ENCODE assay signal across 24 mouse cellular contexts in genomic region chr13:69593453-69593852, GRCm38 (mm10). TPM values are rescaled to one million over a fixed set of nuclear protein-coding genes. Genes with fewer than 3 reads are reported as not detected.
DNase-seq lines count a peak whose midpoint lies in the region; ATAC-seq and TF ChIP-seq lines count a peak whose summit lies in the region.
"Had no signal": no experiment of that assay in that cellular context is flagged by ENCODE, and none has a peak within 500 bp of the region (broad histone marks: within the 10 kb centered on the region; RNA-seq: fewer than 3 reads in every experiment).

No protein-coding gene starts in this region.

- H3K4me1 ChIP-seq in kidney, postnatal 0 days (replicated peaks; ENCODE audit: insufficient read depth, low read length) = no peaks in the 10 kb centered on the region
- 0 out of 2 replicates have a peak, but pooled peaks cover 10% of the 10 kb centered on the region for H3K4me1 ChIP-seq in kidney, embryonic 16.5 days (ENCODE audit: insufficient read depth, low read length)
- H3K4me1 ChIP-seq in hindbrain, embryonic 11.5 days (replicated peaks; ENCODE audit: control insufficient read depth, insufficient read depth, low read length) = no peaks in the 10 kb centered on the region
- H3K4me1 ChIP-seq: hindbrain, embryonic 12.5 days; liver, embryonic 13.5 days; lung, embryonic 15.5 days; midbrain, embryonic 12.5 days; neural tube, embryonic 13.5 days had no signal

- TF ChIP-seq CTCF in kidney, postnatal 0 days (IDR thresholded peaks at IDR 0.05; ENCODE audit: low read depth) = no peak

- H3K27ac ChIP-seq in kidney, postnatal 0 days = no peak overlapping the region
- no peak overlapping the region for H3K27ac ChIP-seq in kidney, embryonic 16.5 days (ENCODE audit: low read length)
- H3K27ac ChIP-seq in hindbrain, embryonic 11.5 days (ENCODE audit: low read depth, low read length) = no peak overlapping the region
- H3K27ac ChIP-seq: gastrocnemius, adult 2 months; hindbrain, embryonic 12.5 days; liver, embryonic 13.5 days; lung, embryonic 15.5 days; macrophage; midbrain, embryonic 12.5 days; neural tube, embryonic 13.5 days had no signal

- no peaks in the 10 kb centered on the region for H3K27me3 ChIP-seq in kidney, postnatal 0 days (ENCODE audit: insufficient read depth, low read length)
- no peaks in the 10 kb centered on the region for H3K27me3 ChIP-seq in kidney, embryonic 16.5 days (ENCODE audit: insufficient read depth, low read length)
- no peaks in the 10 kb centered on the region for H3K27me3 ChIP-seq in hindbrain, embryonic 11.5 days (ENCODE audit: control insufficient read depth, insufficient read depth, low read length)
- H3K27me3 ChIP-seq: CH12.LX; hindbrain, embryonic 12.5 days; liver, embryonic 13.5 days; lung, embryonic 15.5 days; midbrain, embryonic 12.5 days; neural tube, embryonic 13.5 days had no signal

- WGBS in kidney, postnatal 0 days = 56% methylated on average over 8 of the region's 8 CpGs
- 46% methylated on average over 8 of the region's 8 CpGs for WGBS in kidney, embryonic 16.5 days
- 78% methylated on average over 8 of the region's 8 CpGs for WGBS in hindbrain, embryonic 11.5 days

- H3K9me3 ChIP-seq in kidney, postnatal 0 days (replicated peaks; ENCODE audit: low read length) = no peaks in the 10 kb centered on the region
- H3K9me3 ChIP-seq in kidney, embryonic 16.5 days (ENCODE audit: low read length) = no peaks in the 10 kb centered on the region
- H3K9me3 ChIP-seq in hindbrain, embryonic 11.5 days (ENCODE audit: control insufficient read depth, low read length) = no peaks in the 10 kb centered on the region
- H3K9me3 ChIP-seq: hindbrain, embryonic 12.5 days; liver, embryonic 13.5 days; lung, embryonic 15.5 days; midbrain, embryonic 12.5 days; neural tube, embryonic 13.5 days had no signal

- H3K36me3 ChIP-seq in kidney, postnatal 0 days (ENCODE audit: insufficient read depth, low read length) = no peaks in the 10 kb centered on the region
- no peaks in the 10 kb centered on the region for H3K36me3 ChIP-seq in kidney, embryonic 16.5 days (ENCODE audit: insufficient read depth, low read length)
- H3K36me3 ChIP-seq in hindbrain, embryonic 11.5 days (ENCODE audit: control insufficient read depth, insufficient read depth, low read length) = no peaks in the 10 kb centered on the region
- H3K36me3 ChIP-seq: hindbrain, embryonic 12.5 days; liver, embryonic 13.5 days; lung, embryonic 15.5 days; midbrain, embryonic 12.5 days; neural tube, embryonic 13.5 days had no signal

- peak; percentile 21 for DNase-seq in adrenal gland, adult 2 months
- DNase-seq in adrenal gland, postnatal 4 days (ENCODE audit: low spot score in 2 of 2) = no peak
- peak; percentile 17 for DNase-seq in kidney, postnatal 0 days (ENCODE audit: low spot score)
- peak; percentile 65 for DNase-seq in urinary bladder, postnatal 14 days (ENCODE audit: low spot score)
- no peak for DNase-seq in urinary bladder, adult 2 months (ENCODE audit: low spot score)
- peak; percentile 51 to 70 for DNase-seq in urinary bladder, postnatal 36 days (ENCODE audit: low spot score in 2 of 2)
- no peak for DNase-seq in hindbrain, embryonic 11.5 days (ENCODE audit: low spot score)
- DNase-seq: cerebellum, adult 11-12 months; cerebellum, postnatal 25 days; gastrocnemius, adult 2 months; heart, postnatal 10 days; liver, embryonic 13.5 days; right cerebral cortex, postnatal 14 days; spleen, adult 18-20 months; thymus, adult 2 months had no signal

- H3K9ac ChIP-seq in kidney, postnatal 0 days (ENCODE audit: low read depth, low read length) = no peak overlapping the region
- no peak overlapping the region for H3K9ac ChIP-seq in kidney, embryonic 16.5 days (replicated peaks; ENCODE audit: low read length)
- no peak overlapping the region for H3K9ac ChIP-seq in hindbrain, embryonic 11.5 days (ENCODE audit: low read depth, low read length)
- H3K9ac ChIP-seq: hindbrain, embryonic 12.5 days; liver, embryonic 13.5 days; lung, embryonic 15.5 days; midbrain, embryonic 12.5 days; neural tube, embryonic 13.5 days had no signal

- H3K4me3 ChIP-seq in kidney, postnatal 0 days (replicated peaks; ENCODE audit: low read depth, low read length) = no peak overlapping the region
- no peak overlapping the region for H3K4me3 ChIP-seq in kidney, embryonic 16.5 days (ENCODE audit: low read length)
- H3K4me3 ChIP-seq in hindbrain, embryonic 11.5 days (ENCODE audit: low read depth, low read length) = no peak overlapping the region
- H3K4me3 ChIP-seq: gastrocnemius, adult 2 months; hindbrain, embryonic 12.5 days; liver, embryonic 13.5 days; lung, embryonic 15.5 days; midbrain, embryonic 12.5 days; neural tube, embryonic 13.5 days had no signal

- H3K4me2 ChIP-seq in kidney, postnatal 0 days (ENCODE audit: low read length) = no peak overlapping the region
- H3K4me2 ChIP-seq in kidney, embryonic 16.5 days (replicated peaks; ENCODE audit: low read depth, low read length) = no peak overlapping the region
- H3K4me2 ChIP-seq in hindbrain, embryonic 11.5 days (replicated peaks; ENCODE audit: low read depth, low read length) = no peak overlapping the region
- H3K4me2 ChIP-seq: heart, embryonic 11.5 days; hindbrain, embryonic 12.5 days; liver, embryonic 13.5 days; lung, embryonic 15.5 days; midbrain, embryonic 12.5 days; neural tube, embryonic 13.5 days had no signal

- ATAC-seq in kidney, postnatal 0 days (replicated peaks; ENCODE audit: low FRiP score, low read depth) = peak; percentile 43; the same call in 1 of the 2 replicates
- ATAC-seq in kidney, embryonic 16.5 days (ENCODE audit: low FRiP score, low TSS enrichment) = no peak; the same call in 1 of the 2 replicates
- ATAC-seq in hindbrain, embryonic 11.5 days (ENCODE audit: low FRiP score) = no peak
- ATAC-seq: inflammation-experienced regulatory T-cells, adult 6 months had no signal

RNA-seq across cellular contexts. Expression of gene Srd5a1, which starts 17.8 kb away (rescaled TPM):
- 10 to 100 TPM in 1 of 2 experiments, 1 to 10 TPM in 1; 9.4 to 13.9 TPM for total RNA-seq in adrenal gland, adult 2 months (2021)
- 35.0 and 41.6 TPM in 2 replicates for polyA plus RNA-seq in adrenal gland, adult 2 months (2012; rRNA removed)
- total RNA-seq in adrenal gland, postnatal 4 days (2021) = 10 to 100 TPM; 15.7 to 16.2 TPM
- polyA plus RNA-seq in kidney, postnatal 0 days (2015; fragmentation: Nextera tagmentation; extraction: Ambion mirVana) = 28.7 and 31.9 TPM in 2 replicates
- polyA plus RNA-seq in kidney, embryonic 16.5 days (2015; fragmentation: Nextera tagmentation; extraction: Ambion mirVana) = 25.0 and 27.7 TPM in 2 replicates
- 139 and 150 TPM in 2 replicates for polyA plus RNA-seq in urinary bladder, adult 2 months (2012; rRNA removed)
- 21.5 TPM in 2 replicates for polyA plus RNA-seq in hindbrain, embryonic 11.5 days (2014; fragmentation: Nextera tagmentation; extraction: Ambion mirVana)

RNA-seq across cellular contexts. Expression of gene Tent4a, which starts 59.0 kb away (rescaled TPM):
- 10 to 100 TPM; 18.8 to 18.9 TPM for total RNA-seq in adrenal gland, adult 2 months (2021)
- 22.7 and 24.0 TPM in 2 replicates for polyA plus RNA-seq in adrenal gland, adult 2 months (2012; rRNA removed)
- total RNA-seq in adrenal gland, postnatal 4 days (2021) = 10 to 100 TPM; 26.2 to 28.3 TPM
- polyA plus RNA-seq in kidney, postnatal 0 days (2015; fragmentation: Nextera tagmentation; extraction: Ambion mirVana) = 4.7 and 5.0 TPM in 2 replicates
- 5.0 and 5.1 TPM in 2 replicates for polyA plus RNA-seq in kidney, embryonic 16.5 days (2015; fragmentation: Nextera tagmentation; extraction: Ambion mirVana)
- 13.9 and 15.5 TPM in 2 replicates for polyA plus RNA-seq in urinary bladder, adult 2 months (2012; rRNA removed)
- 8.4 and 8.8 TPM in 2 replicates for polyA plus RNA-seq in hindbrain, embryonic 11.5 days (2014; fragmentation: Nextera tagmentation; extraction: Ambion mirVana)

RNA-seq across cellular contexts. Expression of gene Nsun2, which starts 59.9 kb away (rescaled TPM):
- 100 to 1,000 TPM in 1 of 2 experiments, 10 to 100 TPM in 1; 92.2 to 113 TPM for total RNA-seq in adrenal gland, adult 2 months (2021)
- polyA plus RNA-seq in adrenal gland, adult 2 months (2012; rRNA removed) = 22.7 and 31.0 TPM in 2 replicates
- total RNA-seq in adrenal gland, postnatal 4 days (2021) = 10 to 100 TPM; 79.0 to 85.1 TPM
- polyA plus RNA-seq in kidney, postnatal 0 days (2015; fragmentation: Nextera tagmentation; extraction: Ambion mirVana) = 82.0 and 86.6 TPM in 2 replicates
- polyA plus RNA-seq in kidney, embryonic 16.5 days (2015; fragmentation: Nextera tagmentation; extraction: Ambion mirVana) = 124 and 131 TPM in 2 replicates
- 59.3 and 67.8 TPM in 2 replicates for polyA plus RNA-seq in urinary bladder, adult 2 months (2012; rRNA removed)
- polyA plus RNA-seq in hindbrain, embryonic 11.5 days (2014; fragmentation: Nextera tagmentation; extraction: Ambion mirVana) = 114 and 134 TPM in 2 replicates

Comparison
In these comparisons a context has a peak if more than half of its experiments do, and no peak if none do; other contexts are left out.
1. DNase-seq: peak in adrenal gland, adult 2 months (single experiment), kidney, postnatal 0 days (single experiment), urinary bladder, postnatal 14 days (single experiment) and urinary bladder, postnatal 36 days (2 of 2); none in adrenal gland, postnatal 4 days (0 of 2), urinary bladder, adult 2 months (single experiment) and hindbrain, embryonic 11.5 days (single experiment).